Mouse (Mus musculus): Measurements from ENCODE around the gene Fgfr2.
"Not testable (repeated sequence)": the region's sequence is repeated elsewhere in the genome, so short reads cannot be mapped to it uniquely, and the experiment has no call there.

The Fgfr2 gene

GRCm38 (mm10) chr7:130596079-130596855, 2526.9 kb downstream of the Fgfr2 start:
- not testable (repeated sequence) for DNase-seq (ENCODE audit: low spot score)

- not testable (repeated sequence) for DNase-seq (ENCODE audit: low spot score)
These were observed 2529.5 kb downstream of the Fgfr2 start for GRCm38 (mm10) chr7:130593375-130594239.

GRCm38 (mm10) chr7:130592975-130593374, 2530.2 kb downstream of the Fgfr2 start:
- not testable (repeated sequence) for DNase-seq (ENCODE audit: low spot score)

- DNase-seq (ENCODE audit: low spot score): no peak
These were observed 2532.2 kb downstream of the Fgfr2 start for GRCm38 (mm10) chr7:130590845-130591437.

- DNase-seq (ENCODE audit: low spot score): no peak
These were observed 2532.9 kb downstream of the Fgfr2 start for GRCm38 (mm10) chr7:130590081-130590828.

GRCm38 (mm10) chr7:130586521-130587072, 2536.6 kb downstream of the Fgfr2 start:
- DNase-seq (ENCODE audit: low spot score): no peak

- DNase-seq (ENCODE audit: low spot score): no peak
These were observed 2544.5 kb downstream of the Fgfr2 start for GRCm38 (mm10) chr7:130578607-130579006.

GRCm38 (mm10) chr7:130578066-130578465, 2545.1 kb downstream of the Fgfr2 start:
- no peak for DNase-seq (ENCODE audit: low spot score)

GRCm38 (mm10) chr7:130577388-130578003, 2545.7 kb downstream of the Fgfr2 start, which contains the start of gene Tacc2:
Gene Tacc2, plus strand, starts transcription at chr7:130577438.
- DNase-seq (ENCODE audit: low spot score): no peak

- peak; percentile 18 for DNase-seq (ENCODE audit: low spot score)
These were observed 2546.2 kb downstream of the Fgfr2 start for GRCm38 (mm10) chr7:130576981-130577380.

GRCm38 (mm10) chr7:130574211-130574991, 2548.7 kb downstream of the Fgfr2 start:
- peak; percentile 48 for DNase-seq (ENCODE audit: low spot score)

GRCm38 (mm10) chr7:130573746-130574145, 2549.4 kb downstream of the Fgfr2 start:
- no peak for DNase-seq (ENCODE audit: low spot score)

GRCm38 (mm10) chr7:130572821-130573220, 2550.3 kb downstream of the Fgfr2 start, which contains the start of gene Nsmce4a:
Gene Nsmce4a, minus strand, starts transcription at chr7:130573118.
- DNase-seq (ENCODE audit: low spot score): no peak

- no peak for DNase-seq (ENCODE audit: low spot score)
These were observed 2552.7 kb downstream of the Fgfr2 start for GRCm38 (mm10) chr7:130570472-130570871.

- no peak for DNase-seq (ENCODE audit: low spot score)
These were observed 2554.2 kb downstream of the Fgfr2 start for GRCm38 (mm10) chr7:130568783-130569436.

GRCm38 (mm10) chr7:130564596-130564995, 2558.6 kb downstream of the Fgfr2 start:
- DNase-seq (ENCODE audit: low spot score): no peak

- no peak for DNase-seq (ENCODE audit: low spot score)
These were observed 2559.3 kb downstream of the Fgfr2 start for GRCm38 (mm10) chr7:130563880-130564279.

GRCm38 (mm10) chr7:130563276-130563675, 2559.9 kb downstream of the Fgfr2 start:
- DNase-seq (ENCODE audit: low spot score): no peak

- no peak for DNase-seq (ENCODE audit: low spot score)
These were observed 2562.2 kb downstream of the Fgfr2 start for GRCm38 (mm10) chr7:130560933-130561332.
